Comparison of ENCODE assay signal across 9 mouse cellular contexts in the genomic region with DNA sequence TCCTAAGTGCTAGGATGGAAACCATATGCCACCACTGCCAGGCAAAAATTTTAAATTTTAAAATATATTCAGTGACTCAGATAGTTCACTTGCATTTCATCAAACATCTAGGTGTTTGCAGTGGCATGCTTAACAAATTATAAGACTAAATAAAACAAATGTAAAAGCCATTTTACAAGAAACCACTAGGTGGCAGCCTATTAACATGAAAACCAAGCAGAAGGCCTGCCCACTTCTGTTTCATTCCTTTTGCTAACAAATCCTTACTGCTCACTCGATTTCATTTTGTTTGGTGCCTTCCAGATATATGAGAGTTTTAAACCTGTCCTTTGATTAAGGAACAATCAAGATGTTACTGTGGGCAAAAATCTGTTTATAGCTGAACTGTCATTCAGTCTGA. TPM values are rescaled to one million over a fixed set of nuclear protein-coding genes. Genes with fewer than 3 reads are reported as not detected.
DNase-seq lines count a peak whose midpoint lies in the region; ATAC-seq and TF ChIP-seq lines count a peak whose summit lies in the region.
"Had no signal": no experiment of that assay in that cellular context is flagged by ENCODE, and none has a peak within 500 bp of the region (broad histone marks: within the 10 kb centered on the region; RNA-seq: fewer than 3 reads in every experiment).

No protein-coding gene starts in this region.

- peaks cover 5% of the 10 kb centered on the region for H3K79me2 ChIP-seq in MEL (ENCODE audit: control insufficient read depth, insufficient read depth, low read length, poor library complexity)

- H3K4me2 ChIP-seq in hindbrain, embryonic 13.5 days: no peak overlapping the region
- H3K4me2 ChIP-seq: midbrain, embryonic 12.5 days had no signal

- H3K36me3 ChIP-seq in MEL (ENCODE audit: control insufficient read depth in 1 of 2, insufficient read depth in 2 of 2, low read length in 2 of 2): 0 out of 4 replicates have a peak, but pooled peaks cover 0 to under 1% of the 10 kb centered on the region in 2 experiments
- no peaks in the 10 kb centered on the region for H3K36me3 ChIP-seq in hindbrain, embryonic 13.5 days
- H3K36me3 ChIP-seq: midbrain, embryonic 12.5 days had no signal

- no peaks in the 10 kb centered on the region for H3K9me3 ChIP-seq in MEL (replicated peaks; ENCODE audit: insufficient read depth, low read length)
- H3K9me3 ChIP-seq in hindbrain, embryonic 13.5 days: no peaks in the 10 kb centered on the region
- H3K9me3 ChIP-seq: midbrain, embryonic 12.5 days had no signal

- H3K27me3 ChIP-seq in MEL (ENCODE audit: control insufficient read depth in 1 of 2, insufficient read depth in 2 of 2, low read length in 2 of 2): no peaks in the 10 kb centered on the region
- no peaks in the 10 kb centered on the region for H3K27me3 ChIP-seq in hindbrain, embryonic 13.5 days
- H3K27me3 ChIP-seq: midbrain, embryonic 12.5 days had no signal

- peak; percentile 85 for TF ChIP-seq RAD21 in MEL (IDR thresholded peaks at IDR 0.05; ENCODE audit: low read depth, low read length)

- H3K4me3 ChIP-seq in MEL (ENCODE audit: control insufficient read depth in 1 of 2, insufficient read depth in 1 of 2, low read depth in 2 of 2, low read length in 2 of 2): no peak overlapping the region
- no peak overlapping the region for H3K4me3 ChIP-seq in hindbrain, embryonic 13.5 days
- H3K4me3 ChIP-seq: midbrain, embryonic 12.5 days had no signal

- no peak for TF ChIP-seq POLR2A in MEL (IDR thresholded peaks at IDR 0.05; ENCODE audit: control insufficient read depth in 1 of 2, insufficient read depth in 1 of 2, low read depth in 1 of 2, low read length in 2 of 2, poor library complexity in 1 of 2)

- no peak overlapping the region for H3K9ac ChIP-seq in MEL (ENCODE audit: control insufficient read depth, low read depth, low read length, poor library complexity, severe bottlenecking)
- H3K9ac ChIP-seq in hindbrain, embryonic 13.5 days: no peak overlapping the region
- H3K9ac ChIP-seq: midbrain, embryonic 12.5 days had no signal

- intact Hi-C loops in left cerebral cortex, postnatal 14 days (cut with DNase I): loop anchor here (1.0 to 10.0 kb wide), 4 partner anchors 189 to 841 kb away; no protein-coding TSS in a partner anchor
- intact Hi-C loops in left cerebral cortex, postnatal 36 days (cut with DNase I): loop anchor here (1.0 to 10.0 kb wide), 4 partner anchors 188 to 841 kb away; no protein-coding TSS in a partner anchor

- peak; percentile 37 for ATAC-seq in inflammation-experienced regulatory T-cells, adult 6 months
- no peak for ATAC-seq in hindbrain, embryonic 13.5 days (ENCODE audit: low FRiP score)

- TF ChIP-seq EP300 in MEL (IDR thresholded peaks at IDR 0.05; ENCODE audit: low read depth in 1 of 2, low read length in 2 of 2): no peak

- no peak overlapping the region for H3K27ac ChIP-seq in MEL (ENCODE audit: control insufficient read depth, low read depth, low read length)
- no peak overlapping the region for H3K27ac ChIP-seq in hindbrain, embryonic 13.5 days
- H3K27ac ChIP-seq: midbrain, embryonic 12.5 days had no signal

- peak in 2 of 3 experiments; percentile 45 to 76; a peak in 4 of 6 replicates for TF ChIP-seq CTCF in MEL (IDR thresholded peaks at IDR 0.05 in 2 of 3, conservative IDR thresholded peaks at IDR 0.05 in 1 of 3; ENCODE audit: control insufficient read depth in 1 of 3, insufficient read depth in 1 of 3, low read depth in 2 of 3, low read length in 3 of 3, poor library complexity in 1 of 3, severe bottlenecking in 1 of 3)

- WGBS in hindbrain, embryonic 13.5 days: 8% methylated on average over 1 of the region's 1 CpGs

- peak; percentile 31 to 65 for DNase-seq in cerebellum, postnatal 14 days
- no peak for DNase-seq in cerebellum, adult 11-12 months
- peak; percentile 50 to 82 for DNase-seq in left cerebral cortex, postnatal 14 days (ENCODE audit: low spot score in 2 of 2)
- no peak for DNase-seq in left cerebral cortex, postnatal 36 days (ENCODE audit: low spot score in 2 of 2)
- DNase-seq in MEL (ENCODE audit: low read depth, low spot score): peak; percentile 71
- DNase-seq in urinary bladder, postnatal 36 days (ENCODE audit: low spot score in 2 of 2): no peak

- peaks cover 0 to 3% of the 10 kb centered on the region in 2 experiments; a peak in 2 of 4 replicates for H3K4me1 ChIP-seq in MEL (ENCODE audit: control insufficient read depth in 1 of 2, insufficient read depth in 2 of 2, low read length in 2 of 2)
- peaks cover 7% of the 10 kb centered on the region for H3K4me1 ChIP-seq in hindbrain, embryonic 13.5 days (replicated peaks)

TF ChIP-seq in MEL, 35 proteins besides CTCF, POLR2A, EP300 and RAD21:
- TF ChIP-seq BHLHE40 (IDR thresholded peaks at IDR 0.05; ENCODE audit: borderline replicate concordance, low read depth, low read length): no peak
- TF ChIP-seq GABPA (IDR thresholded peaks at IDR 0.05; ENCODE audit: low read depth, low read length): no peak
- TF ChIP-seq ETS1 (IDR thresholded peaks at IDR 0.05; ENCODE audit: low read depth, low read length): no peak
- TF ChIP-seq MAX (IDR thresholded peaks at IDR 0.05; ENCODE audit: low read length): no peak
- TF ChIP-seq SMC3 (IDR thresholded peaks at IDR 0.05; ENCODE audit: low read depth, low read length): peak; percentile 74
- no peak for TF ChIP-seq RCOR1 (IDR thresholded peaks at IDR 0.05; ENCODE audit: low read depth, low read length)
- TF ChIP-seq ZC3H11A (IDR thresholded peaks at IDR 0.05; ENCODE audit: low read depth, low read length): peak; percentile 72

RNA-seq across cellular contexts. Expression of gene Ttf2, which starts 4.4 kb away (rescaled TPM):
- total RNA-seq in left cerebral cortex, postnatal 14 days (2021): 1 to 10 TPM; 1.4 to 1.7 TPM
- 1 to 10 TPM; 1.4 TPM for total RNA-seq in left cerebral cortex, postnatal 36 days (2021)
- 24.6 and 27.7 TPM in 2 replicates for total RNA-seq in MEL (2012; rRNA removed)
- 10 to 100 TPM in 1 of 2 experiments, not detected in 1; 34.4 TPM for polyA plus RNA-seq in MEL (2012; ENCODE audit: insufficient read depth in 1 of 2, insufficient read length in 2 of 2, low read depth in 1 of 2, low replicate concordance in 2 of 2, missing spikeins in 1 of 2)
- 10 to 100 TPM; 12.2 to 18.2 (median 14.0) TPM for polyA plus RNA-seq in inflammation-experienced regulatory T-cells, adult 6 months (2017; shearing (Covaris generic))
- polyA plus RNA-seq in hindbrain, embryonic 13.5 days (2015; fragmentation: Nextera tagmentation; extraction: Ambion mirVana): 6.3 and 6.5 TPM in 2 replicates

RNA-seq across cellular contexts. Expression of gene Trim45, which starts 51.9 kb away (rescaled TPM):
- total RNA-seq in left cerebral cortex, postnatal 14 days (2021): 1 to 10 TPM; 7.3 to 8.2 TPM
- 10 to 100 TPM in 1 of 2 experiments, 1 to 10 TPM in 1; 9.3 to 11.6 TPM for total RNA-seq in left cerebral cortex, postnatal 36 days (2021)
- 2.1 and 2.5 TPM in 2 replicates for total RNA-seq in MEL (2012; rRNA removed)
- 1 to 10 TPM in 1 of 2 experiments, not detected in 1; 3.7 TPM for polyA plus RNA-seq in MEL (2012; ENCODE audit: insufficient read depth in 1 of 2, insufficient read length in 2 of 2, low read depth in 1 of 2, low replicate concordance in 2 of 2, missing spikeins in 1 of 2)
- polyA plus RNA-seq in inflammation-experienced regulatory T-cells, adult 6 months (2017; shearing (Covaris generic)): 1 to 10 TPM; 1.0 to 1.3 (median 1.1) TPM
- 7.5 and 8.3 TPM in 2 replicates for polyA plus RNA-seq in hindbrain, embryonic 13.5 days (2015; fragmentation: Nextera tagmentation; extraction: Ambion mirVana)

RNA-seq across cellular contexts. Expression of gene Cd101, which starts 55.5 kb away (rescaled TPM):
- under 1 TPM; 0.34 to 0.40 TPM for total RNA-seq in left cerebral cortex, postnatal 14 days (2021)
- total RNA-seq in left cerebral cortex, postnatal 36 days (2021): under 1 TPM; 0.27 to 0.86 TPM
- not detected in 2 replicates for total RNA-seq in MEL (2012; rRNA removed)
- not detected for polyA plus RNA-seq in MEL (2012; ENCODE audit: insufficient read depth in 1 of 2, insufficient read length in 2 of 2, low read depth in 1 of 2, low replicate concordance in 2 of 2, missing spikeins in 1 of 2)
- polyA plus RNA-seq in inflammation-experienced regulatory T-cells, adult 6 months (2017; shearing (Covaris generic)): 10 to 100 TPM; 10.9 to 26.5 (median 26.5) TPM
- polyA plus RNA-seq in hindbrain, embryonic 13.5 days (2015; fragmentation: Nextera tagmentation; extraction: Ambion mirVana): 0.12 TPM in 1 of 2 replicates, not detected in the other
- polyA plus RNA-seq: midbrain, embryonic 12.5 days had no signal

Comparison
In these comparisons a context has a peak if more than half of its experiments do, and no peak if none do; other contexts are left out.
1. DNase-seq: peak in cerebellum, postnatal 14 days (2 of 2), left cerebral cortex, postnatal 14 days (2 of 2) and MEL (single experiment); none in cerebellum, adult 11-12 months (single experiment), left cerebral cortex, postnatal 36 days (0 of 2) and urinary bladder, postnatal 36 days (0 of 2).